In the genomic region with DNA sequence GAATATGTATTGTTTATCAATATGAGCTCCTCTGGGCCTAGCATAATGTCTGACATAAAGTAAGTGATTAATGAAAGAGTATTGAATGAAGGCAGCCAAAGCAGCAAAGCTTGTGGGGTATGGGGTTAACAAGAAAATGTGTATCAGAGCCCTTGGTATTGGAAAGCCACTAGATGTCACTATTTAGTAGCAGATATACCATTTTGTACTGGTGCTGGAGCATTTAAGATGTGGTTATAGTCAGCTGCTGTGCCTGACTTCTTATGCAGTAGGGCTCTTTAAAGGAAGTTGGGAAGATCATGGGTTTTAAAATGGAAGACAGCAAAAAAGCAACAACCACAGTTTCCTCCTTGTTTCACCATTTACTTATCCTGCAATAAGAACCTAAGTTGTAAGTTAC, we compare ENCODE assay signal across 11 mouse cellular contexts.
DNase-seq lines count a peak whose midpoint lies in the region; ATAC-seq lines count a peak whose summit lies in the region.
"Had no signal": no experiment of that assay in that cellular context is flagged by ENCODE, and none has a peak within 500 bp of the region (broad histone marks: within the 10 kb centered on the region; RNA-seq: fewer than 3 reads in every experiment).

No protein-coding gene starts in this region.

- DNase-seq in forebrain, embryonic 14.5 days (ENCODE audit: low spot score), result peak; percentile 79
- DNase-seq in limb, embryonic 10.5 days (ENCODE audit: low spot score), result no peak
- peak; percentile 40 for DNase-seq in brain, embryonic 18.5 days (ENCODE audit: low read depth, low spot score)
- DNase-seq in thymus, postnatal 4 days, result no peak
- DNase-seq in spleen, postnatal 14 days (ENCODE audit: low spot score in 2 of 2), result no peak
- DNase-seq: kidney, postnatal 25 days had no signal

- no peak overlapping the region for H3K9ac ChIP-seq in forebrain, embryonic 14.5 days (ENCODE audit: low read length)
- H3K9ac ChIP-seq in forebrain, embryonic 12.5 days, result no peak overlapping the region
- no peak overlapping the region for H3K9ac ChIP-seq in limb, embryonic 13.5 days
- H3K9ac ChIP-seq in midbrain, embryonic 16.5 days (ENCODE audit: low read depth, low read length), result no peak overlapping the region
- H3K9ac ChIP-seq: embryonic facial prominence, embryonic 15.5 days had no signal

- no peaks in the 10 kb centered on the region; the same call in 1 of the 2 replicates for H3K4me1 ChIP-seq in forebrain, embryonic 14.5 days (ENCODE audit: control insufficient read depth, insufficient read depth, low read length)
- H3K4me1 ChIP-seq in forebrain, embryonic 12.5 days, result no peaks in the 10 kb centered on the region
- peaks cover 10% of the 10 kb centered on the region for H3K4me1 ChIP-seq in limb, embryonic 13.5 days
- peaks cover 2% of the 10 kb centered on the region; the same call in 1 of the 2 replicates for H3K4me1 ChIP-seq in limb, embryonic 10.5 days
- no peaks in the 10 kb centered on the region for H3K4me1 ChIP-seq in midbrain, embryonic 16.5 days (ENCODE audit: control insufficient read depth, insufficient read depth, low read length)
- H3K4me1 ChIP-seq: embryonic facial prominence, embryonic 15.5 days had no signal

- H3K4me2 ChIP-seq in forebrain, embryonic 14.5 days (ENCODE audit: low read length), result no peak overlapping the region
- no peak overlapping the region for H3K4me2 ChIP-seq in forebrain, embryonic 12.5 days
- H3K4me2 ChIP-seq in limb, embryonic 13.5 days (replicated peaks), result no peak overlapping the region
- no peak overlapping the region for H3K4me2 ChIP-seq in midbrain, embryonic 16.5 days (ENCODE audit: low read length)
- H3K4me2 ChIP-seq: embryonic facial prominence, embryonic 15.5 days had no signal

- no peak overlapping the region for H3K4me3 ChIP-seq in forebrain, embryonic 14.5 days (ENCODE audit: low read depth, low read length)
- no peak overlapping the region for H3K4me3 ChIP-seq in forebrain, embryonic 12.5 days (replicated peaks)
- no peak overlapping the region for H3K4me3 ChIP-seq in limb, embryonic 13.5 days
- no peak overlapping the region for H3K4me3 ChIP-seq in limb, embryonic 10.5 days
- no peak overlapping the region for H3K4me3 ChIP-seq in midbrain, embryonic 16.5 days (ENCODE audit: low read depth, low read length)
- H3K4me3 ChIP-seq: embryonic facial prominence, embryonic 15.5 days had no signal

- no peaks in the 10 kb centered on the region for H3K36me3 ChIP-seq in forebrain, embryonic 14.5 days (ENCODE audit: control insufficient read depth, insufficient read depth, low read length)
- H3K36me3 ChIP-seq in forebrain, embryonic 12.5 days (replicated peaks), result no peaks in the 10 kb centered on the region
- no peaks in the 10 kb centered on the region for H3K36me3 ChIP-seq in limb, embryonic 13.5 days
- H3K36me3 ChIP-seq in limb, embryonic 10.5 days, result no peaks in the 10 kb centered on the region
- no peaks in the 10 kb centered on the region for H3K36me3 ChIP-seq in midbrain, embryonic 16.5 days (ENCODE audit: control insufficient read depth, insufficient read depth, low read length)
- H3K36me3 ChIP-seq: embryonic facial prominence, embryonic 15.5 days; G1E had no signal

- no peaks in the 10 kb centered on the region for H3K27me3 ChIP-seq in forebrain, embryonic 14.5 days (replicated peaks; ENCODE audit: control insufficient read depth, insufficient read depth, low read length)
- H3K27me3 ChIP-seq in forebrain, embryonic 12.5 days, result no peaks in the 10 kb centered on the region
- 0 out of 2 replicates have a peak, but pooled peaks cover 5% of the 10 kb centered on the region for H3K27me3 ChIP-seq in limb, embryonic 13.5 days
- peaks cover 24% of the 10 kb centered on the region; the same call in 1 of the 2 replicates for H3K27me3 ChIP-seq in limb, embryonic 10.5 days (ENCODE audit: low read depth, poor library complexity, severe bottlenecking)
- no peaks in the 10 kb centered on the region for H3K27me3 ChIP-seq in midbrain, embryonic 16.5 days (ENCODE audit: control insufficient read depth, insufficient read depth, low read depth, low read length)

- ATAC-seq in forebrain, embryonic 14.5 days, result peak; percentile 58; the same call in 1 of the 2 replicates
- ATAC-seq in forebrain, embryonic 12.5 days (ENCODE audit: low FRiP score), result no peak
- no peak for ATAC-seq in limb, embryonic 13.5 days (ENCODE audit: low FRiP score, low read depth)
- ATAC-seq in midbrain, embryonic 16.5 days, result peak; percentile 78

- no peaks in the 10 kb centered on the region for H3K9me3 ChIP-seq in forebrain, embryonic 14.5 days (replicated peaks; ENCODE audit: control insufficient read depth, low read length)
- H3K9me3 ChIP-seq in forebrain, embryonic 12.5 days, result no peaks in the 10 kb centered on the region
- no peaks in the 10 kb centered on the region for H3K9me3 ChIP-seq in limb, embryonic 13.5 days
- no peaks in the 10 kb centered on the region for H3K9me3 ChIP-seq in limb, embryonic 10.5 days (replicated peaks)
- H3K9me3 ChIP-seq in midbrain, embryonic 16.5 days (replicated peaks; ENCODE audit: control insufficient read depth, low read length, poor library complexity, severe bottlenecking), result no peaks in the 10 kb centered on the region
- H3K9me3 ChIP-seq: embryonic facial prominence, embryonic 15.5 days; G1E had no signal

- H3K27ac ChIP-seq in forebrain, embryonic 14.5 days (ENCODE audit: low read depth, low read length), result no peak overlapping the region
- H3K27ac ChIP-seq in forebrain, embryonic 12.5 days, result no peak overlapping the region
- H3K27ac ChIP-seq in limb, embryonic 13.5 days, result peak overlapping the region; percentile 10; the same call in 1 of the 2 replicates
- no peak overlapping the region for H3K27ac ChIP-seq in limb, embryonic 10.5 days
- H3K27ac ChIP-seq in midbrain, embryonic 16.5 days (ENCODE audit: low read length), result no peak overlapping the region
- H3K27ac ChIP-seq: embryonic facial prominence, embryonic 15.5 days had no signal

Comparison
In these comparisons a context has a peak if more than half of its experiments do, and no peak if none do; other contexts are left out.
1. ATAC-seq: peak in forebrain, embryonic 14.5 days (single experiment) and midbrain, embryonic 16.5 days (single experiment); none in forebrain, embryonic 12.5 days (single experiment) and limb, embryonic 13.5 days (single experiment).
2. DNase-seq: peak in forebrain, embryonic 14.5 days (single experiment) and brain, embryonic 18.5 days (single experiment); none in limb, embryonic 10.5 days (single experiment), thymus, postnatal 4 days (single experiment) and spleen, postnatal 14 days (0 of 2).